Mouse (Mus musculus) left cerebral cortex, adult 8-10 months (tissue): ENCODE measurements around the gene Prrg2. TPM values are rescaled to one million over a fixed set of nuclear protein-coding genes. Genes with fewer than 3 reads are reported as not detected.
A peak's percentile ranks its signal among the peaks of the same experiment; 100 is the strongest.
"Not testable (repeated sequence)": the region's sequence is repeated elsewhere in the genome, so short reads cannot be mapped to it uniquely, and the experiment has no call there.

Source experiments
- DNase-seq, 2 experiments: peaks; one replicate each; pipeline ENCODE4 v3.0.0; 2022; ENCODE audit warnings: low spot score in 2 of 2
- total RNA-seq, 4 experiments: library from RNA; stranded (reverse); gene quantifications; 2 replicates each; pipeline ENCODE4 v1.2.4; 2022

Gene Prrg2
- total RNA-seq, 4 experiments from 2014 or later = 6.7 to 11.5 (median 8.2) TPM

DNA sequence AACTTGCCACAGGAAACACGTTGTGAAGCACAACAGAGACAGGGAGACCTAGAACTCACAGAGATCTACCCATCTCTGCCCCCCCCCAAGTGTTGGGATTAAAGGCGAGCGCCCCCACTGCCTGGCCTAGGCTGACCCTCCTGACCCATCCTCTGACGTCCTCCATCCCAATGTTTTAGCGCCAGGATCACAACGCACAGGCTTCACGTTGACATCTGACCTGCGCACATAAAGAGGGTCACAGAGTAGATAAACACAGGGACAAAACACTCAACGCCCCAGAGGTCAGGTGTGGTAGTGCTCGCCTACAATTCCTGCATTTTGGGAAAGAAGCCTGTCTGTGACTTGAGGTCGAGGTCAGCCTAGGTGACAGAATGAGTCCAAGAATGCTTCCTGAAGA, 25.8 kb downstream of the Prrg2 start:
- DNase-seq = no peak

DNA sequence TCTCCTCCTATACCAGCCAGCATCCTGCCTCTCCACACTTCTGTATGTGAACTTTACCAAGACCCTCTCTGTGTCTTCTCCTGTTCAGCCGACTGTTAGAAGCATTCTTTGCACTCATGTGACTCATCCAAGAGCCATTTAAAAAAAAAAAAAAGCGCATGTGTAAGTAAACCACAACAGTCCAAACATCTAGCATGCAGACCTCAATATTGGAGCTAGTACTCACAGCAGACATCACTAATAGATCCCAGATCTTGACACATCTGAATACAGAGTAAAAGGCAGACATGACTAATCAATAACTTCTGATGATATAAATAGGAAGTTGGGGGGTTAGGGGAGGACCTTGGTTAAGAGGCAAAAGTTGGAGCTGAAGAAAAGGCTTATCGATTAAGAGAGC, 26.8 kb downstream of the Prrg2 start:
- DNase-seq = no peak

DNA sequence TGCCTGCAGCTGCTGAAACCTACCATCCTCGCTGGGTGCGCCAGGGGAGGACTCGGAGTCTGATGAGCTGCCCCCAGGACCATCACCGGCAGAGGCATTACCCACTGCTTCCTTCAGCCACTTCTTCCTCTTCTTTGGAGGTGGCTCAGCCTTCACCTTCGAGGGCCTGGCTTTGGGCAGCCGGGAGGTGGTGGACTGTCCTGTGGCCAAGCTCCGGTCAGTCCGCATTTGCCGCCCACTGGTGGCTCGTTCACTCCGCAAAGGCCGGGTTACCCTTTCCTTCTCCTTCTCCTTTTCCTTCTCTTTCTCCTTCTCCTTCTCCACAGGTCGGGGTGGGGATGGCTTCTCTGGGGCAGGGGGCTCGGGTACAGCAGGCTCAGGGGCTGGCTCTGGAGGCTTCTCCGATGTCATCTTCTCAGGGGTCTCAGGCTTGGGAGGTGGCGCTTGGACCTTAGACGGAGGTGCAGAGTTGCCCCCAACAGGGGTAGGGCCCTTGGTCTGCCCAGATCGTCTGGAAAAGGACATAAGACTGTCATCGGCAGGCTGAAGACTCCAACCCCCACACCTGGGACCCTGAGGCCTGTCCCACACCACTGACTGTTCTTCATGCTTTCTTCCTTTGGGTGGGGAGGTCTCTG, 28.6 kb downstream of the Prrg2 start:
- DNase-seq = no peak

DNA sequence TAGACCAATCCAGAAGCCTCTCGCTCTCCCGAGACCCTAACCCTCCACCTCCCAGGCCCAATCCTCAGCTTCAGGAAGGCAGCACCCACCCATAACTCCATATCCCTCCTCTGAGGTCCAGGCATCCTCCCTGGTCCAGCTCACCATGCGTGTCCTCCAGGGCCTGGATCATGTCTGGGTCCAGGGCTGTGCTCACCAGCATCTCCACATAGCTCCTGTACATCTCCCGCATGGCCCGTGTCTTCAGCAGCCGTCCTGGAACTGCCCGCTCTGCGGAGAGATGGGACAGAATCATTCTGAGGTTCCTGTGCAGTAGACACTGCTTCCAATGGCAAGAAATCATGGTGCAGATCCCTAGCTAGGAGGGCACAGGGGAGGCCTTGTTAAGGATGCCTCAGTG, 31.6 kb downstream of the Prrg2 start:
- no peak for DNase-seq

DNA sequence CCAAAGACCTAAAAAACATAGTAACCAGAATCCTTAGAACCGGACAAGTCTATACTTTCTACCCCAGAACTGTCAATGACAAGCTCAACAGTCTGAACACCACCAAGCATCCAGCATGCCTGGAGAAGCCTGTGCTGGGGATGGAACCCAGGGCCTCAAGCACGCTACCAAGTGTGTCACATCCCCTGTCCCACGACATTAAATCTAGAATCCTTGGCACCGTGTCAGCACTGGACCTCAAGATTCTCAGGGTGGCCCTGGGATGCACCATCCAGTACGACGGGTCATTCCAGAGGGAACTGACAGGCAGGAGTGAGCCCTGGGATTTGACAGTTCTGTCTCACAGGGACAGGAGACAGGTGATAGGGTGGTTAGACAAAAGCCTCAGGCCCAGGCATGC, 32.5 kb downstream of the Prrg2 start:
- DNase-seq = no peak

DNA sequence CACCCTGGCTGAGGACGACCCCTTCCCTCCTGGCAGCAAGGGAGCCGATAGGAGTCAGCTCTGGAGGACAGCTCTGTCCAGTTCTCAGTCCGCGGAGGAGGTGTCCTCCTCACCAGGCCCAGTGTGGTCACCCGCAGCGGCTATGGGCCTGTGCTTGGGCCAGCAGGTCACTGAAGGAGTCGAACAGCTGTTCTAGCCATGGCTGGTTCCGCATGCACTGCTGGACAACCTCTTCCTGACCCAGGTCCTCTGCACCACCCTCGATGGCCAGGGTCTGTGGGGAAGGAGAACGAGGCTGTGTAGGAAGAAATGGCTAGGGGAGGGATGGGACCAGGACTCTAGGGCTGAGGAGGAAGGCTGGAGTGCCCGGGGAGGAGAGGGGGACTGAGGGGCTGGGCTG, 34.1 kb downstream of the Prrg2 start:
- DNase-seq = no peak

DNA sequence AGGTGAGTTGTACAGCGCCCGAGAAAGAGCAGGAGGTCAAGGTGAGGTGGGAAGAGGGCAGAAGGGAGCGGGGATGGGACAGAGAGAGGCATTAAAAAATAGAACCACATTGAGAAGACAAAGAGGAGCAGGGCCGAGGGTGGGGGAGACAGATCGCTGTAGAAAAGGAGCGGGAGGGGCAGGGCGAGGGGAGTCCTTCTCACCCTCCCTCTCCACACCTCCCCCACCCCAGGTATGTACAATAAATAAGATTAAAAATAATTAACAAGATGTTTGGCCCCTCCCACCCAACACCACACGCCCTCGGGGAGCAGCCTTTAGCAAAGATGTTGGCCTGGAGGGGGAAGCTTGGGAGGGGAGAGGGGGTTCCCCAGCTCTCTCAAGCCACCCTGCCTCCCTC, 34.7 kb downstream of the Prrg2 start:
- no peak for DNase-seq

DNA sequence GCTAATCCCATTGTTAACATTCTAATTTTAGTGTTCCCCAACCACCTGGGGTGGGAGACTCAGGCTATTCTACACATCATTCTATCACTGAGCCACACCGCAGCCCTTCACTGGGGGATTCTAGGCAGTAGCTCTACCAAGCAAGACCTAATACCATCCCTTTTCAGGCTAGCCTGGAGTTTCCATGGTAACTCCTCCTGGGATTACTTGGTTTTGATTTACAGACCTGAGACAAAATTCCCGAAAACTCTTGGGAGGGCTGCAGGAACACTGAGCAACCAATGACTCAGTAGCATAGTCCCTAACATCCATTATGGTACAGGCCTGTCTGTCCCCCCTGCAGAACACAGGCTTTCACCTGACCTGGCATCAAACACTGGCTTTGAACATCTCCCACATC, 36.2 kb downstream of the Prrg2 start:
- no peak for DNase-seq

DNA sequence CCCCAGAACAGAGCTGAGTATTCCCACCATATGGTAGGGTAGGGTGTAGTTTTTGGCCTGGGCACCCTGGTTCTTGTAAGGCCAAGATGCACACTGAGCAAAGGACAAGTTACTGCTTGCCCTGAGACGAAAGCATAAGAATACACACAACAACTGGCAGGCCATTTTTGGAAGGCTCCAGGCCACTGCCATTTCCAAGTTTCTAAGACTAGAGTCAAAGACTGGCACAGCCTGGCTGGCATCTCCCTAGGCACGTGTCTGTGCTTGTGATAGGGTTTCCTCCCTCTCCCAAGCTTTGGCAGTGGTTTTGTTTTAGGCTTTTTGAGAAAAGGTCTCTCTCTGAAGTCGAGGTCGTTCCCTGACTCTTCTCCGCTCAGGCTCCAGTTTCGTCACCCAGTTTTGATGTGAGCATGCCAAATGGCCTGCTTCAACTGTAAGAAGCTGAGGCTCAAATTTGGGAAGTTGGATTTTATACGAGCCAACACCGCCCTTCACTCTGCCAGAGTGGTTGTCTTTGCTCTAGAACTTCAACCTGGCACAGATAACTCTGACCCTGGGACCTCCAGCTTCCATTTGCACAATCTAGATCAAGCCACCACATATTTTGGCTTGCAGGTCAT, 36.8 kb downstream of the Prrg2 start:
- DNase-seq = no peak

DNA sequence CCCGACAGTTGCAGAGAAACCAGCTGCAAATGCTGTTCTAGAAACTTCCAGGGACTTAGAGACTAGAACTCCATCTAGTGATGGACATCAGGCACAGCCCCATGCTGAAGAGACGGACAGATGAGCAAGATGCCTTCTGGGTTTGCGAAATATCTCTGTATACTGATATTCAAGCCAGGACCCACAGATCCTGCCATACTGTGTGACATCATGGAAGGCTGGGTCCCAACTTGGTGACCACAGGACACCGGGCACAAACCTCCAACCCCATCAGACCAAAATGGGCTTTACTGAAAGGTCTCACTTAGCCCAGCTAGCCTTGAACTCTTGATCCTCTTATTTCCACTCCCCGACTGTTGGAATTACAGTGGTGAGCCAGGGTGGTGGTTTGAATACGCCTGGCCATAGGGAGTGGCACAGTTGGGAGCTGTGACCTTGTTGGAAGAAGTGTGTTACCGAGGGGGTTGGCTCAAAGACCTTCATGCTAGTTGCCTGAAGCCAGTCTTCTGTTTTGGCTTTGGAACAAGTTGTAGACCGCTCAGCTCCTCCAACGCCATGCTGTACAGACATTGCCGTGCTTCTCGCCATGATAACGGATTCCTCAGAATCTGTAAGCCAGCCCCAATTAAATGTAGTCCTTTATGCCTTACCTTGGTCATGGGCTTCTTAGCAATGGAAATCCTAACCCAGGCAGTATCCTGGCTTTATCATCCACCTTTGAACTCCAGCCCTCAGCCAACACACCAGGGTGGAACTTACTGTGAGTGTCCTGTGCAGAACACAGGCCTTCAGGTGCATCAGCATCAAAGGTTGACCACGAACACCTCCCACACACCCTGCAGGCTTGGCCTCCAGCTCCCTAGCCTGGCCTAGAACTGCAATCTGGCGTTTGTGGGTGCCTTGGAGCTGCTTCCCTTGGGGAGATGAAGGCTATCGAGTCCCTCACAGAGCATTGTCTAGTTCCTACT, 37.9 kb downstream of the Prrg2 start:
- no peak for DNase-seq

DNA sequence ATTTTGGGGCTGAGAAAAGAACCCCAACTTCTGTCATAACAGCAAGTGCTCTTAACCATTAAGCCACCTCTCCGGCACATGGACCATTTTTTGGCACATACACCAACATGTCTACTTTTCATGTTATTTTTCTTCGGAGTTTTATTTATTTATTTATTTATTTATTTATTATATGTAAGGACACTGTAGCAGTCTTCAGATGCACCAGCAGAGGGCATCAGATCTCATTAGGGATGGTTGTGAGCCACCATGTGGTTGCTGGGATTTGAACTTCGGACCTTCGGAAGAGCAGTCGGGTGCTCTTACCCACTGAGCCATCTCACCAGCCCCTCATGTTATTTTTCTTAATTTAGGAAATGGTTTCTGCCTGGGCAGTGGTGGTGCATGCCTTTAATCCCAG, 38.8 kb downstream of the Prrg2 start:
- not testable (repeated sequence) for DNase-seq

DNA sequence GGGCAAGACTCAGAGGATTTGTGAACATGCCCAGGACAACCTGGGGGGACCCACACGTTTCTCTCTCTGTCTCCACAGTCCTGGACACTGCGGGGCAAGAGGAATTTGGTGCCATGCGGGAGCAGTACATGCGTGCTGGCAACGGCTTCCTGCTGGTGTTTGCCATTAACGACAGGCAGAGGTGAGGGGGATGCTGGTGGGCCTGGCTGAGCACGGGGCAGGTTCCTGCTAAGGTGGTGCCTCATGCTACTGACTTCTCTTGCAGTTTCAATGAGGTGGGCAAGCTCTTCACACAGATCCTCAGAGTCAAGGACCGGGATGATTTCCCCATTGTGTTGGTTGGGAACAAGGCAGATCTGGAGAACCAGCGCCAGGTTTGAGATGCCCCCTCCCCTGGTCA, 42.3 kb downstream of the Prrg2 start:
- DNase-seq = no peak

DNA sequence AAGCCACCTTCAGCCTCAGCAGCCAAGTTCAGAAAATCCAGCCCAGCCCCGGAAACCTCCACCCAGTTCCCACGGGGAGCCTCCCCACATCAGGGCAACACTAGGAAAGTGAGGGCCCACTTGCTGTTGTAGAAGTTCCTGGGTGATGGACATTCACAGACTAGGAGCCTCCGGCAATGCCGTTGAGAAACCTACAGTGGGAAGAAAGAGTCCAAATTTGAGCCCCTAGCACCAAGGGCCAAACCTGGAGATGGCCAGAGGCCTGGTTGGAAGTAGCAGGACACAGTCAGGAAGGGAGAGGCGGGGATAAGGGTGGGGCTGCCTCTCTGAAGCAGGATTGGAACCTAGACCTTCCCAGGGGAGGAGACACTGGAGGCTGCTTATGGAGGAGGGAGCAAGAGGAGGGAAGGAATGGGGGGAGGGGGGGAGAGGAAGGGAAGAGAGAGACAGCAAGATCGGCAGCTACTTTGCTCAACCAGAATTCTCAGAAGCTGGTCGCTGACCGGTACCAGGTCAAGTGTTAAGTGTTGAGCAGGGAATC, 43.4 kb downstream of the Prrg2 start:
- DNase-seq = no peak

DNA sequence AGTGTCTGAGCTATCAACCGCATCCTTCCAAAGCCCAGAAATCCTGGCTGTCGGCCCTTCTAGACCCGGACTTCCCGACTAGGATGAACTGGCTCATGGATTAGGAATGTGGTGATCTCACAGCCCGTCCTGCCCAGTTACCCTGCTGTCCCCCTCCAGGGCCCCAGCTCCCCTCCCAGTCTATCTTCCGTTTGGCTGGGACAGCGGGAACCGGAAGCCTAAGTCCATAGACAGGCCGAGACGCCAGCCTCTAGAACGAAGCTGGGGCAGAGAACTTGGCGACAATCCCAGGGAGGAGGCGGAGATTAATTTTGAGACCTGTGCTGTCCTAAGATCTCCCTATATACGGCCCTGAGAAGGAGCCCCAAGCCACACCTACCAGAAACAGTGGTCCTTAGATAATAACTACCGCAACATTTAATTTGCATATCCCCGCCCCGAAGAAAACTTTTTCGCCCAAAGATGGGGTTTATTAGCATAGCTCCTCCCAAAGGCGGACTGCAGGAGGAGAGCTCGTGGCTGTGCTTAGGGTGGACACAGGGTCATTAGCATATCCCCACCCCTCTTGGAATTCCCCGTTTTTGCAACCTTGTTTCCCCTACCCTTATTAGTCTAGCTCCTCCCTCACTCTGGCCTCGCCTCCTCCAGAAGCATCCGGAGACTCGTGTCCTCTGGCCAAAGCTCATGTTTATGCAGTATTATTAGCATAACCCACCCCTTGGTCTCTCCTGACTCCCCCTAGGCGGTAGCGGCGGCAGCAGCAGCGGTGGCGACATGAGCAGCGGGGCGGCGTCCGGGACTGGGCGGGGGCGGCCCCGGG, 45.0 kb downstream of the Prrg2 start, which contains the start of gene Rras:
Gene Rras, plus strand, starts transcription at position 720 of the 820 bp plus-strand sequence.
- peak; percentile 49 to 93 for DNase-seq

DNA sequence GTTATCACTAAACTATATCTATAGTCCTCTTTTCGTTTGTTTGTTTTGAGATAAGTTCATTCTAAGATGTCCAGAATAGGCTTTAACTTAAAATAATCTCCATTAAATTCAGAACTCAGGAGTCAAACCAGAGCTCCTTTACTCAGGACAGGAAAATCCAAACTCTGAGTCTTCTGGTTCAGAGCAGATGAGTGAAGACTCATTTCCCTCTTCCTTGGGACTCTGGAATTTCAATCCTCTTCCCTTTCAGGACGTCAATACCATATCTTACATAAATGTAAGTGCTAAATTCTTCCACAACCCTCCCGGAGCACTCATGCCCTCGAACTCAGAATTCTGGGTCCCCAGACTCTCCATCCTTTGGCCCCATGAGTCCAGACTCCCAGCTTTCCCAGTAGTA, 45.7 kb downstream of the Prrg2 start:
- DNase-seq = no peak

DNA sequence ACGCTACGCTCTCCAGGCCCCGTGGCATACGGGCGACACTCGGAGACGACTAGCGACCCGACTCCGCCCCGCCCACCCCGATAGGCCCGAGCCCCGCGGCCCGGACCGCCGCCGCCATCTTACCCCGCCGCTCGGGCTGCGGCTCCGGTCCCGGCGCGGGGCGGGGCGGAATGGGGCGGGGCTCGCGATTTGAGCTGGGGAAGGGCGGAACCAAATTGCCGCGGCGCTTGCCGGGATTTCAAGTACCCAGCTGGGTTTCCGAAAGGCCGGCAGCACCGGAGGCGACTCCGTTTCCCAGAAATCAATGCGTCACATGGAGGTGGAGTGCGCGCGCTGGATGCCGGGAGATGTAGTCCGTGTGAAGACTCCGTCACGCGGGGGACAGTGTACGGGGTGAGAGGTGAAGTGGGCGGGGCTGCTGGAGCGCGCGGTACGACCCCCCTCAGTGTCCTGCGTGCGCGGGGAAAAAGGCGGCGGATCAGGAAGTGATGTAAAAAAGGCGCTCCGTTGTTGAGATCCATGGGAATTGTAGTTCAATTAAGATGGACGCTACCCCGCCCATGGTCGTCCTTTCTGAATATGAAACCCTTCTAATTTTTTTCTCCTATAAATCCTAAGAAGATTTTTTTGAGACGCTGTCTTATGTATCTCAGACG, 46.4 kb downstream of the Prrg2 start, which contains the start of gene Scaf1:
Gene Scaf1, minus strand, starts transcription at position 407 of the 656 bp plus-strand sequence.
- DNase-seq = peak; percentile 97 to 100

DNA sequence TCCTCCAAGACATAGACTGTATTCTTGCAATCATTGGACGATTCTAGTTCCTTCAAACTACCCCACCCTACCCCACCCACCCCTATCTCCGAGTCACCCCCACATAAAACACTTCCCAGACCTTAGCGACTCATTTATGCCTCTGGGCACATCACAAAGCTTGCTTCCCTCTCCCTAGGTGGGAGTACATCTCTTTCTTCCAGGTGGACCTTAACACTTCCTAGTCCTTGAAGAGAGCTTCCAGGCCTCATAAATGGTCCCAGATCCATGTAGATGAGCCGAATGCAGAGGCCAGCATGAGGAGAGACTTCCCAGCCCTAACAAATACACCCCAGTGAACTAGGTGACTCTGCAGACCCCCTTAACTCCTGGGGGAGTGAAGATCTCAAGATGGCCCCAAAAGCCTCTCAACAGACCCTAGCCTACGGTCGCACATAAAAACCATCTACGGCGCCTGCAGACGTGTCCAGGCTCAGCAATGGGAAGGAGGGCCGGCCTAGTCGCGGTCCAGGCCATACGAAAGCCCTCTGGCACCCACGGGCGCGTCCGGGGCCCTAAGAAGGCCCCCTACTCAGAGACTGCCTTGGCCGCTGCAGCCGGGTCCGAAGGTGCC, 47.0 kb downstream of the Prrg2 start:
- no peak for DNase-seq

DNA sequence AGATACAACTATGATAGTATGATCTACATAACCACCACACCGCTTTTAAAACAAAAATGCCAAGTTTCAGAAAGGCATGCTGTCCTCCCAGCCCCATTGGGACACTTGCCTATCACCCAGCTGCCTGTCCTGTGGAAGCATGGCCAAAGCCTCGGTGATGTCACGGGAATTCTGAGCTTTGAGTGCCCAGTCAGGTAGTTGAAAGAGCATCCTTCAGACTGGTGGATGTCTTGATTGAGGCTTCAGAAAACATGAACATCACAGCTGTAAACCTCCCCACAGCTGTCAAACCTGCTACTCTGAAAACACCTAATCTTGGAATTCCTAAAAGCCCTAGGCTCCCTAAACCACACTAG, 48.4 kb downstream of the Prrg2 start:
- DNase-seq = no peak

DNA sequence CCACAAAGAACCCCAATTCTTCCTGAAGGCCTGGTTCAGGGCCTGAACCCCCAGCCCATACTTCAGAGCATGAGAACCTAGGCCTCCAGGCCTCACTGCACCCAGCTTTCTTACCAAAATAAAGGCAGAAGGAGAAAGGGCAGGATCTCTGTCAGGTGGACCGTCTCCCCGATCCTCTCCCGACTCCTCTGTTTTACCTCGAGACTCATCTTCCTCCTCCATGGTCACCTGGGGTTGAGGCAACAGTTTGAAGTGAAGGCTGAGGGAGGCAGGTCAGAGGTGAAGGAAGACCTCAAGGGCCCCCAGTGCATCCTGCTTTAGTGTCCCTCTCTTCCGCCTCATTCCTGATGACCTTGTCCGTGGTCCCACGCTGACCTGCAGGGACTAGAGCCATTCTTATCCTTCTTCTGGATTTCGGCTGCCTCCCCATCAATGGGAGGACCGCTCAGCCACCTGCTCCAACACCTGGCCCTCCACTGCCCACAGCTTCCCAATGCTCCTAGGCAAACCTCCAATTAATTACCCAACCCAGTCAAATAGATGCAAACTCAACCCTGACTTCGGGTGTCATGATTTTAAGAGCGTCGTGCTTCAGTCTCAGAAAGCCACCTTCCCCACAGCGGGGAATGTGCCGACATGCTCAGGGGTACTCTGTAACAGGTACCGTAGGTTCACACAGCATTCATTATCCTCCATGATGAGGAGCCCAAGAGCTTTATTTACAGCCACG, 48.9 kb downstream of the Prrg2 start:
- no peak for DNase-seq
